Mouse (Mus musculus): ENCODE measurements around the gene Asl.

Gene Asl

GRCm38 (mm10) chr5:130003229-130003628, 25.8 kb downstream of the Asl start:
- DNase-seq (ENCODE audit: low spot score in 2 of 2): no peak

DNA sequence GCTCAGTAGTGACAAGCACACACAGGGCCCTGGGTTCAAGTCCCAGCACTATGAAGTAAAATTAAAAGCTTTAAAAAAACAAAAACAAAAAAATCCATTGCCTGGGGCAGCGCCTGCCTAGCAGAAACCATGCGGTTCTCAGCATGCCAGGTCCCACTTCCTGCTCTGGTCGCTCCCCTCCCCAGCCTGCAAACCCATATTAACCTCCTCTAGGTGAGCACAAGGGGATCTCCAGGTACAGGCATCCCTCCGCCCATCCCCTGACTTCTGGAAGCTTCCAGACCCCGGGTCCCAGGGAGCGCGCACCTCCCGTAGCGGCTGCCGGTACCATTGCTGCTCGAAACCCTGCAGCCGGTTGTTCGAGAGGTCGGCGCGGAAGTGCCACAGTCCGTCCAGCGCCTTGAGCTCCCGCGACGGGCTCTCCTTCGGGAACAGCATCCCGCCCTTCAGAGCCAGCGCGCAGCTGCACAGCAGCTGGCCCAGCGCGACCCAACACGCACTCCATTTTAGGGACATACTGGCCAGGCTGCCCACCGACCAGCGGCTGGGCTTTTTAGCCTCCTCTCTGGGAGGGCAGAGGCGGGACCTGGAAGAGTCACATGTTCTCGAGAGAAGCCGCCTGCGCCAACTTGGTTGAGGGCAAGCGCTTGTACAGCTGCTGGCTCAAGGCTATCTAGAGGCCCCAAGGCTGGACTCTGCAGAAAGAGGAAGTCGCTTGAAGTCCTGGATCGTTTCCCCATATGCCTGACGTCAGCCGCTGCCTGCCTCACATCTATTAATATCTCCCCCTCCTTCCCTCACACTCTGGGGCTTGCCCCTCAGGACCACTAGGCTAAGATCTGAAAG, 26.5 kb downstream of the Asl start, which contains the start of gene Gusb:
Gene Gusb (minus strand): TSS at position 749 of the 846 bp plus-strand sequence.
- DNase-seq (ENCODE audit: low spot score in 2 of 2): peak; percentile 68

GRCm38 (mm10) chr5:130001356-130001987, 27.6 kb downstream of the Asl start:
- DNase-seq (ENCODE audit: low spot score in 2 of 2): no peak

GRCm38 (mm10) chr5:130000735-130001134, 28.3 kb downstream of the Asl start:
- DNase-seq (ENCODE audit: low spot score in 2 of 2): no peak

DNA sequence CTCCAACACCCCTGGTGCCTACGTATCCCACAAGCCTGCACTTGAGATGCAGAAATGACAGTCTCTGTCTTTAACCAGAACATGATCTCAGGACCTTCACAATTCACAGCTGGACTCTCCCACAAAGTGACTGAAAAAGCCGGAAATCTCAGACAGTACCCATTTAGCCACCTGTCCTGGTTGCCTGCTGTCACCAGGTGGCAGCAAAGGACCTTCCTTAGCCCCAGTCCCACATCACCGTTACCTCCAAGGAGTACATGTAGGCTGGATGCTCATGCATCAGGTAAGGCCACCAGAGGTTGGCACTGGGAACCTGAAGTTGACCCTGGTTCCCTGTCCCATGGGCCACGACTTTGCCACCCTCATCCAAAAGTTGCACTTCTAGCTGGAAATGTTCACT, 29.9 kb downstream of the Asl start:
- DNase-seq (ENCODE audit: low spot score in 2 of 2): peak in 1 of 2 experiments; percentile 44

DNA sequence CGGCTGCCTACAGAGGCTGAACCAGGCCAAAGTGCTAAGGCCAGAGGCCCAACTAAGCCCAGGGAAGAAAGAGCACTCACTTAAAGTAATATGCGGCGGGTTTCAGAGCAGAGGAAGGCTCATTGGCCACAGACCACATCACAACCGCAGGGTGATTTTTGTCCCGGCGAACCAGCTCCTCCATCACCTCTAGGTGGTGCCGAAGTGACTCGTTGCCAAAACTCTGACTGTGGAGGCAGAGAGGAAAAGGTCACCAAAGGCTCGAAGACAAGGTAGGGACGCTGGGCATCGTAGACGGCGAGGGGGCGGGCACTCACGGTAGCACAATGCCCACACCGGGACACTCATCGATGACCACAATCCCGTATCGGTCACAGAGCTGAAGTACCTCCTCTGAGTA, 31.3 kb downstream of the Asl start:
- no peak for DNase-seq (ENCODE audit: low spot score in 2 of 2)

DNA sequence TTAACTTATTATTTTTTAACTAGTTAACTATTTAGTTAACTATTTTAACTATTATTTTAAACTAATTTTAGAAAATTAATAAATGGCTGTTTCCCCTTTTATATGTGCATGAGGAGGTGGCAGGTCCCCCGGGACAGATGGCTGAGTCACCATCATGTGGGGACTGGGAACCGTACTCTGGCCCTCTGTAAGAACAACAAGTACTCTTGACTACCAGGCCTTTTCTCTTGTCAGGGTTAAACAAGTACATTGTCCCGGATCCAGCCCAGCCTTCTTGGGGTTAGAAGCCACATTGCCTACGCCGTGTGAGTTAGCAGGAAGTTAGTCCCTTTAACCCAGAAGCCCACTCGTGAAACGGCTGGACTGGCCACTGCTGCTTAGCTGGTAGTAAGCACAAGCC, 34.1 kb downstream of the Asl start:
- DNase-seq (ENCODE audit: low spot score in 2 of 2): no peak

DNA sequence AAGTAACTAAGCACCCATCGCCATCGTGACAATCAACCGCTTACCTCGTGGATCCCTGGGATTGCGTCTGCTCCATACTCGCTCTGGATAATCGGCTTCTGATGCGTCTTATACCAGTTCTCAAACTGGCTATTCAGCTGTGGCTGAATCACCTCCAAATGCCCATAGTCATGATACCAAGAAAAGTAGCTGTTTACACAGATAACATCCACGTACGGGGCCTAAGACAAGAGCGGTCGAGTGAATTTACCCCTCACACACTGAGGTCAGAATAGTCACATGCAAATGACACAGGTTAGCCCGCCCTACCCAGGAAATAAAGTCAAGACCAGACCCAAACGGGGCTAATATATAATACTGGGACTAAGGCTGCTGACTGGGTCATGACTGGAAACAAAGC, 35.7 kb downstream of the Asl start:
- no peak for DNase-seq (ENCODE audit: low spot score in 2 of 2)

DNA sequence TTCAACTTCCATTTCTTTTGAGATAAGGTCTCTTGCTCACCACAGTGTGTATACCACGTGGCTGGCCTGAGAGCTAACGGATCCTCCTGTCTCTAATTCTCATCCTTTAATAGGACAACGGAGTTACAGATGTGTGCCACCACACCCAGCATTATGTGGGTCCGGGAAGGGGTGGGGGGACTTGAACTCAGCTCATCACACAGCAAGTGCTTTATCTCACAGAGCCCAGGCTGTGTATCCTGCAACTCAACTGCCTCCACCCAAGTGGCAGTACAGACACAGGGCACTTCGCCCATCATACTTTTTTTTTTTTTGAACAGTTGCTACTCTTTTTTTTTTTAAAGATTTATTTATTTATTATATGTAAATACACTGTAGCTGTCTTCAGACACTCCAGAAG, 37.1 kb downstream of the Asl start:
- DNase-seq (ENCODE audit: low spot score in 2 of 2): no peak

DNA sequence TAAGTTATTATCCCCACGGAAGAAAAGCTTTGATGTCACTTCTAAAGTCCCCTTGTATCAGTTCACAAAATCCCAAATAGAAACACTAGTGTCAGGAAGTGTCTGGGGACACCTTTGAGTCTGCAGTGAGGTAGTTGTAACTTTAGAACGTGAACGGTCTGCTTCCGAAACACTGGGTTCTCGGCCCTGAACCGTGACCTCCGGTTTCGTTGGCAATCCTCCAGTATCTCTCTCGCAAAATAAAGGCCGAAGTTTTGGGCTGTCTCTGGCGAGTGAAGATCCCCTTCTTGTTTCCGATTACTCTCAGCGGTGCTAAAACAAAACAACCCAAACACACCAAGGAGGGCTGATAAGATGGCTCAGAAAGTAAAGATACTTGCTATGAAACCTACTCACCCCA, 39.7 kb downstream of the Asl start:
- DNase-seq (ENCODE audit: low spot score in 2 of 2): no peak

DNA sequence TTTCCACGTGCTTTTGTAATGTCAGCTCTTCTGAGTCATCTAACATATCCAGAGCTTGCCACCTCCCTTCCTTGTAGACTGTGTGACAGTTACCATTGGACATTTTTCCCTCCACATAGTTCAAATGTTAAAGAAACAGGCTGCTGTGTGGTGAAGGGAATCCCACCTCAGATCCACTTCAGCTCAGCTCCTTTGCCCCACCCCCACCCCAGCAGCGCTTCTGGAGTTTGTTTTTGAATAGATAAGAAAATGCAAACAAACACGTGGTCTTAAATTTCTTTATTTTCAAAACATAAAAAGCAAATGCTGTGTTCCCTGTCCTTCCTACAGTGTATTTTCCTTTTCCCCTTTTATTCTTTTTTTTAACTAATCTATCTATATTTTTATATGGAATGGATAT, 48.8 kb downstream of the Asl start:
- DNase-seq (ENCODE audit: low spot score in 2 of 2): no peak

- DNase-seq (ENCODE audit: low spot score in 2 of 2): no peak
Measured at GRCm38 (mm10) chr5:129978608-129979007, 50.4 kb downstream of the Asl start.

- no peak for DNase-seq (ENCODE audit: low spot score in 2 of 2)
Measured at GRCm38 (mm10) chr5:129977768-129978167, 51.3 kb downstream of the Asl start.

DNA sequence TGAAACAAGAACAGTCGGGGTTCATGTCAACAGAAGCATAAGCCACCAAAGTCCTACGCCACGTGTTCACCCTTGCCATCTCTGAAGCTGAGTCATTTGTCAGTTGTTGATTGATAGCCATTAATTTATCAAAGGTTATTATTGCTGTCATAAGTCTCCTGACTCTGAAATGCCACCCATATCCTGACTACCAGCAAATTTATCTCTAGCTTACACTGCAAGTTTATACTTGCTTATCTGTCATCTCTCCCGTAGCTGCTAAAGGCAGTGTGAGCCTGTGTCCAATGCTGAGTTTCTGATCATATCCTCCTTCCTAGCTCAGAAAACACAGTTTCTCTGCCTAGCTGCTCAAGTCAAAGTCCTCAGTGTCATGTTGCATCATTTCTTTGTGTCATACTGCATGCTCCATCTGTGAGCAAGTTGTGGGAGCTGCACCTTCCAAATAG, 54.2 kb downstream of the Asl start:
- no peak for DNase-seq (ENCODE audit: low spot score in 2 of 2)

DNA sequence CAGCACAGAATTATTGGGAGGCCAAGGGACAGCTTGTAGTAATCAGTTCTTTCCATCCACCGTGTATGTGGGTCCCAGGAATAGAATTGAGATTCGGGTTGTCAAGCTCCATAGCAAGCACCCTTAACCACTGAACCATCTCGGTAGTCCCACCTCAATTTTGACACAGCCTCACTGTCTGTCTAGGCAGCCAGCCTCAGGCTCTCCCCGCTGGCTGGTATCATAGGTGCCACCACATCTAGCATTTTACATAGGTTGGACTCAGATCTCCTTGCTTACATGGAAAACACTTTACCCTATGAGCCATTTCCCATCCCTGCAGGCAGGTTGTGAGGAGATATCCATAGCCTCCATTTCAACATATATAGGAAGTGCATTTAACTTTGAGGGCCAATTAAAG, 54.7 kb downstream of the Asl start:
- no peak for DNase-seq (ENCODE audit: low spot score in 2 of 2)

GRCm38 (mm10) chr5:129971491-129971890, 57.6 kb downstream of the Asl start:
- DNase-seq (ENCODE audit: low spot score in 2 of 2): no peak

- no peak for DNase-seq (ENCODE audit: low spot score in 2 of 2)
Measured at GRCm38 (mm10) chr5:129968417-129968816, 60.6 kb downstream of the Asl start.

DNA sequence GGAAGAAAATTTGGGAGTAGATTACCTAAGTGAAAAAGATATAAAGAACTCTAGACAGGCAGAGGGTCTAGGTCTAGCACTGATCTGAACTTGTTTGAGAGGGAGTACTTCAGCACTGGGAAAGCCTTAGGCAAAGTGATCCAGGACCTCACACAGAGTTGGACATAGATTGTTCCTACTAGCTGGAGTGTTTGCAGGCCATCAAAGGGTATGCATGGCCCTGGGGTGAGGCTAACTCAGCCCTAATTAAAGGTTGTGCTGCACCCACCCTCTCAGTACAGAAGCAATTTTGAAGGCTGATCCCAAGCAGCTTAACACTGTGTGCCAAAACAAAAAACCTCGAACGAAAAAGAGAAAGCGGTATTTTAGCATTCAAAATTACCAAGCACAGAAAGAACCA, 62.6 kb downstream of the Asl start:
- no peak for DNase-seq (ENCODE audit: low spot score in 2 of 2)

GRCm38 (mm10) chr5:129963224-129963623, 65.8 kb downstream of the Asl start:
- DNase-seq (ENCODE audit: low spot score in 2 of 2): no peak

Data from cerebellum, postnatal 4 days (tissue).